Mouse (Mus musculus): Measurements from ENCODE around the gene 2700049A03Rik. TPM values are rescaled to one million over a fixed set of nuclear protein-coding genes. Genes with fewer than 3 reads are reported as not detected.
A peak's percentile ranks its signal among the peaks of the same experiment; 100 is the strongest.

The 2700049A03Rik gene
- total and polyA plus RNA-seq, 3 experiments: 7.7 to 10.0 (median 9.4) TPM

- no peak for DNase-seq (ENCODE audit: extremely low read depth)
- Histone ChIP-seq H3K9me3 (replicated peaks; ENCODE audit: low read length) (no peaks in the 10 kb centered on the region), H3K4me3 (replicated peaks in 1 of 3; ENCODE audit: low read depth in 2 of 3, low read length in 2 of 3, poor library complexity in 1 of 3) (peak overlapping the region; percentile 55 to 98 (median 83)), H3K79me2 (replicated peaks; ENCODE audit: control insufficient read depth, extremely low read depth, insufficient read depth, poor library complexity, severe bottlenecking) (peaks cover 51% of the 10 kb centered on the region), H3K4me2 (ENCODE audit: insufficient read depth, low read depth, poor library complexity, severe bottlenecking) (peak overlapping the region; percentile 92), H3K4me1 (ENCODE audit: control insufficient read depth in 1 of 2, insufficient read depth in 2 of 2) (peaks cover 5 to 26% of the 10 kb centered on the region in 2 experiments; a peak in 3 of 4 replicates), H3K27ac (ENCODE audit: insufficient read depth, low read depth) (no peak overlapping the region), H3K9ac (ENCODE audit: insufficient read depth, low read depth) (peak overlapping the region; percentile 83), H3K36me3 (replicated peaks in 1 of 2; ENCODE audit: control insufficient read depth in 1 of 2, insufficient read depth in 1 of 2, low read length in 1 of 2) (peaks cover 22 to 50% of the 10 kb centered on the region in 2 experiments), H3K27me3 (replicated peaks) (no peaks in the 10 kb centered on the region)
- dilution Hi-C loops (cut with MboI; ENCODE audit: extremely low pct_ligation_motif_present, extremely low pct_unique_long_range_greater_than_20kb, low sequenced_read_pairs): no loop called here
- in situ Hi-C loops (cut with MboI; ENCODE audit: low pct_ligation_motif_present, low pct_unique_long_range_greater_than_20kb, low sequenced_read_pairs): loop anchor here (25.0 kb wide), 1 partner anchor 577 kb away; no protein-coding TSS in a partner anchor
- TF ChIP-seq BHLHE40 (IDR thresholded peaks at IDR 0.05; ENCODE audit: low read depth, low read length): no peak
- no peak for TF ChIP-seq MXI1 (IDR thresholded peaks at IDR 0.05; ENCODE audit: low read depth, low read length)
- no peak for TF ChIP-seq KAT2A (IDR thresholded peaks at IDR 0.05; ENCODE audit: insufficient replicate concordance, low read length)
- TF ChIP-seq USF1 (IDR thresholded peaks at IDR 0.05; ENCODE audit: low read depth, low read length): no peak
- no peak for TF ChIP-seq USF2 (conservative IDR thresholded peaks at IDR 0.05; ENCODE audit: low read depth, low read length)
- TF ChIP-seq ZKSCAN1 (IDR thresholded peaks at IDR 0.05; ENCODE audit: borderline replicate concordance, low read depth, low read length): no peak
- no peak for TF ChIP-seq POLR2A (IDR thresholded peaks at IDR 0.05; ENCODE audit: low read depth, low read length)
- TF ChIP-seq MYC (IDR thresholded peaks at IDR 0.05; ENCODE audit: low read depth, low read length): no peak
- no peak for TF ChIP-seq E2F4 (IDR thresholded peaks at IDR 0.05; ENCODE audit: insufficient replicate concordance, low read depth, low read length)
- TF ChIP-seq EP300 (IDR thresholded peaks at IDR 0.05; ENCODE audit: low read length): no peak
- no peak for TF ChIP-seq CHD2 (IDR thresholded peaks at IDR 0.05; ENCODE audit: low read length)
- no peak for TF ChIP-seq PAX5 (IDR thresholded peaks at IDR 0.05; ENCODE audit: low read length)
- no peak for TF ChIP-seq ZC3H11A (IDR thresholded peaks at IDR 0.05; ENCODE audit: low read depth, low read length)
- TF ChIP-seq NELFE (IDR thresholded peaks at IDR 0.05; ENCODE audit: low read depth, low read length): no peak
- no peak for TF ChIP-seq JUN (IDR thresholded peaks at IDR 0.05; ENCODE audit: insufficient read depth, low read depth, low read length)
- TF ChIP-seq ZNF384 (IDR thresholded peaks at IDR 0.05; ENCODE audit: low read depth, low read length): no peak
- no peak for TF ChIP-seq ELF1 (IDR thresholded peaks at IDR 0.05; ENCODE audit: low read depth, low read length)
Observed at GRCm38 (mm10) chr12:71135581-71135980, 1.1 kb upstream of the 2700049A03Rik start.

- H3K9ac ChIP-seq (ENCODE audit: insufficient read depth, low read depth): peak overlapping the region; percentile 86
- in situ Hi-C loops (cut with MboI; ENCODE audit: low pct_ligation_motif_present, low pct_unique_long_range_greater_than_20kb, low sequenced_read_pairs): loop anchor here (25.0 kb wide), 1 partner anchor 575 kb away; no protein-coding TSS in a partner anchor
- peak overlapping the region; percentile 71 to 98 (median 83) for H3K4me3 ChIP-seq (replicated peaks in 1 of 3; ENCODE audit: low read depth in 2 of 3, low read length in 2 of 3, poor library complexity in 1 of 3)
- no peaks in the 10 kb centered on the region for H3K9me3 ChIP-seq (replicated peaks; ENCODE audit: low read length)
- peak; percentile 90 for DNase-seq (ENCODE audit: extremely low read depth)
- H3K79me2 ChIP-seq (replicated peaks; ENCODE audit: control insufficient read depth, extremely low read depth, insufficient read depth, poor library complexity, severe bottlenecking): peaks cover 48% of the 10 kb centered on the region
- H3K27ac ChIP-seq (ENCODE audit: insufficient read depth, low read depth): no peak overlapping the region; the same call in 1 of the 2 replicates
- H3K27me3 ChIP-seq (replicated peaks): no peaks in the 10 kb centered on the region
- dilution Hi-C loops (cut with MboI; ENCODE audit: extremely low pct_ligation_motif_present, extremely low pct_unique_long_range_greater_than_20kb, low sequenced_read_pairs): no loop called here
- H3K4me1 ChIP-seq (ENCODE audit: control insufficient read depth in 1 of 2, insufficient read depth in 2 of 2): peaks cover 5 to 26% of the 10 kb centered on the region in 2 experiments; a peak in 3 of 4 replicates
- H3K4me2 ChIP-seq (ENCODE audit: insufficient read depth, low read depth, poor library complexity, severe bottlenecking): peak overlapping the region; percentile 5; the same call in 1 of the 2 replicates
- H3K36me3 ChIP-seq (replicated peaks in 1 of 2; ENCODE audit: control insufficient read depth in 1 of 2, insufficient read depth in 1 of 2, low read length in 1 of 2): peaks cover 20 to 51% of the 10 kb centered on the region in 2 experiments
- TF ChIP-seq CHD1 (IDR thresholded peaks at IDR 0.05; ENCODE audit: low read depth, low read length): no peak
- no peak for TF ChIP-seq PAX5 (IDR thresholded peaks at IDR 0.05; ENCODE audit: low read length)
- peak; percentile 72 for TF ChIP-seq ZNF384 (IDR thresholded peaks at IDR 0.05; ENCODE audit: low read depth, low read length)
- peak; percentile 68 for TF ChIP-seq TCF12 (IDR thresholded peaks at IDR 0.05; ENCODE audit: low read depth, low read length)
- TF ChIP-seq SMC3 (IDR thresholded peaks at IDR 0.05; ENCODE audit: low read depth, low read length): no peak
- no peak for TF ChIP-seq CTCF (conservative IDR thresholded peaks at IDR 0.05 in 1 of 2, IDR thresholded peaks at IDR 0.05 in 1 of 2; ENCODE audit: low read depth in 2 of 2, low read length in 2 of 2)
- no peak for TF ChIP-seq ETS1 (conservative IDR thresholded peaks at IDR 0.05; ENCODE audit: low read depth, low read length)
- no peak for TF ChIP-seq JUND (conservative IDR thresholded peaks at IDR 0.05; ENCODE audit: low read depth, low read length)
- no peak for TF ChIP-seq E2F4 (IDR thresholded peaks at IDR 0.05; ENCODE audit: insufficient replicate concordance, low read depth, low read length)
- TF ChIP-seq KAT2A (IDR thresholded peaks at IDR 0.05; ENCODE audit: insufficient replicate concordance, low read length): 0 out of 2 replicates have a peak, but pooled peaks have one; percentile 50
- no peak for TF ChIP-seq USF2 (conservative IDR thresholded peaks at IDR 0.05; ENCODE audit: low read depth, low read length)
- no peak for TF ChIP-seq MAFK (IDR thresholded peaks at IDR 0.05; ENCODE audit: insufficient replicate concordance, low read length)
- peak; percentile 42; the same call in 1 of the 2 replicates for TF ChIP-seq TBP (conservative IDR thresholded peaks at IDR 0.05; ENCODE audit: low read depth, low read length)
- peak; percentile 47; the same call in 1 of the 2 replicates for TF ChIP-seq SIN3A (IDR thresholded peaks at IDR 0.05; ENCODE audit: low read length)
- no peak for TF ChIP-seq RAD21 (IDR thresholded peaks at IDR 0.05; ENCODE audit: low read depth, low read length)
- TF ChIP-seq UBTF (IDR thresholded peaks at IDR 0.05; ENCODE audit: low read depth, low read length): no peak; the same call in 1 of the 2 replicates
- peak; percentile 37; the same call in 1 of the 2 replicates for TF ChIP-seq MEF2A (IDR thresholded peaks at IDR 0.05; ENCODE audit: borderline replicate concordance, low read depth, low read length)
- TF ChIP-seq ZMIZ1 (IDR thresholded peaks at IDR 0.05; ENCODE audit: low read depth, low read length): no peak; the same call in 1 of the 2 replicates
- no peak for TF ChIP-seq RCOR1 (conservative IDR thresholded peaks at IDR 0.05; ENCODE audit: low read depth, low read length)
- no peak for TF ChIP-seq ZC3H11A (IDR thresholded peaks at IDR 0.05; ENCODE audit: low read depth, low read length)
- no peak for TF ChIP-seq JUN (IDR thresholded peaks at IDR 0.05; ENCODE audit: insufficient read depth, low read depth, low read length)
- TF ChIP-seq NELFE (IDR thresholded peaks at IDR 0.05; ENCODE audit: low read depth, low read length): peak; percentile 86
Observed at GRCm38 (mm10) chr12:71136974-71137491, 385 bp downstream of the 2700049A03Rik start.
